11 mouse cellular contexts compared by ENCODE assay signal in the genomic region with DNA sequence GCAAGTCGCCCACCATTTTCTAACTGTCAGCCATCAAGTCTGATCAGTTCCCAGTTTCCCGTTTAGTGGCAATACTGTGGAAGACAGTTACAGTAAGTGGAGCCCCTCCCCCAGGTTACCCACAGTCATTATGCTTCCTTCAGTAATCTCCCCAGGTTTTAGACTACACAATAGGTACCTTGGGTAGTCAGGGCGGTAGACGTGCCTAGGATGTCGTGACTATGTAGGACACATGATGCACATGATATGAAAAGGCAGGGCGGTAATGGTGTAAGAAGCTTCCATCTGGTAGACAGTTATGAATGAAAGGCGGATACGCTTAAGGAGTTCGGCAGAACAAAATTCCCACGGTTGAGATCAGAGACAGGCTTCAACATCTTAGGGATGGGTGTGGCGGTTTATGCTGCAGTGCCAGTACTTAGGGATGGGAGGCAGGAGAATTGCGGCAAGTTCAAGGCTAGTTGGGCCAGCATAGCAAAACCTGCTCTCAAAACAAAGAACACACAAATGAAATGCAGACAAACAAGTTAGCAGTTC. TPM values are rescaled to one million over a fixed set of nuclear protein-coding genes. Genes with fewer than 3 reads are reported as not detected.
DNase-seq lines count a peak whose midpoint lies in the region; ATAC-seq and TF ChIP-seq lines count a peak whose summit lies in the region.
"Had no signal": no experiment of that assay in that cellular context is flagged by ENCODE, and none has a peak within 500 bp of the region (broad histone marks: within the 10 kb centered on the region; RNA-seq: fewer than 3 reads in every experiment).

No protein-coding gene starts in this region.

- TF ChIP-seq CTCF in heart, postnatal 0 days (IDR thresholded peaks at IDR 0.05; ENCODE audit: low read depth), result no peak
- TF ChIP-seq CTCF in midbrain, postnatal 0 days (IDR thresholded peaks at IDR 0.05), result no peak
- TF ChIP-seq CTCF in small intestine, adult 2 months (IDR thresholded peaks at IDR 0.05; ENCODE audit: extremely low read depth, insufficient read length, insufficient replicate concordance, low read depth, low read length), result no peak

- no peak overlapping the region for H3K4me3 ChIP-seq in heart, postnatal 0 days (ENCODE audit: low read depth, low read length)
- peak overlapping the region; percentile 34 for H3K4me3 ChIP-seq in midbrain, embryonic 10.5 days
- H3K4me3 ChIP-seq in midbrain, postnatal 0 days (ENCODE audit: low read depth, low read length), result no peak overlapping the region; the same call in 1 of the 2 replicates
- no peak overlapping the region for H3K4me3 ChIP-seq in forebrain, embryonic 13.5 days
- H3K4me3 ChIP-seq in small intestine, adult 2 months (ENCODE audit: low read depth, low read length), result no peak overlapping the region
- H3K4me3 ChIP-seq: megakaryocyte, embryonic 14.5 days had no signal

- H3K27me3 ChIP-seq in heart, postnatal 0 days (ENCODE audit: control insufficient read depth, insufficient read depth, low read length), result no peaks in the 10 kb centered on the region
- peaks cover 99% of the 10 kb centered on the region for H3K27me3 ChIP-seq in midbrain, embryonic 10.5 days (ENCODE audit: low read depth, poor library complexity, severe bottlenecking)
- H3K27me3 ChIP-seq in midbrain, postnatal 0 days (ENCODE audit: insufficient read depth, low read length), result peaks cover 4% of the 10 kb centered on the region; the same call in 1 of the 2 replicates
- 0 out of 2 replicates have a peak, but pooled peaks cover 3% of the 10 kb centered on the region for H3K27me3 ChIP-seq in forebrain, embryonic 13.5 days
- no peaks in the 10 kb centered on the region for H3K27me3 ChIP-seq in small intestine, adult 2 months (ENCODE audit: control insufficient read depth, insufficient read depth, low read length)

- 0 out of 2 replicates have a peak, but pooled peaks cover 6% of the 10 kb centered on the region for H3K9me3 ChIP-seq in heart, postnatal 0 days (replicated peaks; ENCODE audit: control insufficient read depth, low read length)
- H3K9me3 ChIP-seq in midbrain, embryonic 10.5 days (replicated peaks), result no peaks in the 10 kb centered on the region
- no peaks in the 10 kb centered on the region for H3K9me3 ChIP-seq in midbrain, postnatal 0 days (ENCODE audit: low read length)
- peaks cover 7% of the 10 kb centered on the region for H3K9me3 ChIP-seq in forebrain, embryonic 13.5 days (replicated peaks)

- intact Hi-C loops in heart, postnatal 36 days (cut with DNase I), result no loop called here
- intact Hi-C loops in left cerebral cortex, postnatal 36 days (cut with DNase I), result no loop called here

- no peak overlapping the region for H3K27ac ChIP-seq in heart, postnatal 0 days (ENCODE audit: low read depth)
- no peak overlapping the region for H3K27ac ChIP-seq in midbrain, embryonic 10.5 days (replicated peaks)
- no peak overlapping the region for H3K27ac ChIP-seq in midbrain, postnatal 0 days (ENCODE audit: low read depth, low read length)
- H3K27ac ChIP-seq in forebrain, embryonic 13.5 days, result no peak overlapping the region
- peak overlapping the region; percentile 16; the same call in 1 of the 2 replicates for H3K27ac ChIP-seq in small intestine, adult 2 months (ENCODE audit: insufficient read depth, low read depth, low read length)

- no peak for DNase-seq in heart, postnatal 0 days (ENCODE audit: low spot score)
- DNase-seq in heart, postnatal 36 days, result no peak
- DNase-seq in midbrain, embryonic 10.5 days (ENCODE audit: low spot score), result no peak
- DNase-seq in midbrain, postnatal 0 days (ENCODE audit: low spot score), result no peak
- DNase-seq in cerebellum, adult 9-11 months, result no peak
- DNase-seq in left cerebral cortex, postnatal 36 days (ENCODE audit: low spot score in 2 of 2), result no peak
- DNase-seq: embryo, embryonic 11 days; kidney, adult 9 months had no signal

- H3K4me2 ChIP-seq in heart, postnatal 0 days (ENCODE audit: low read depth, low read length), result peak overlapping the region; percentile 20
- H3K4me2 ChIP-seq in midbrain, postnatal 0 days (ENCODE audit: low read depth, low read length, poor library complexity, severe bottlenecking), result no peak overlapping the region
- H3K4me2 ChIP-seq in forebrain, embryonic 13.5 days, result no peak overlapping the region

- WGBS in heart, postnatal 0 days, result 73% methylated on average over 12 of the region's 12 CpGs
- WGBS in midbrain, embryonic 10.5 days, result 75% methylated on average over 12 of the region's 12 CpGs
- WGBS in midbrain, postnatal 0 days, result 66% methylated on average over 12 of the region's 12 CpGs
- 70% methylated on average over 12 of the region's 12 CpGs for WGBS in forebrain, embryonic 13.5 days
- WGBS in small intestine, adult 2 months, result 71% methylated on average over 12 of the region's 12 CpGs

- no peak for ATAC-seq in heart, postnatal 0 days (ENCODE audit: insufficient read depth, low read depth)
- no peak for ATAC-seq in midbrain, postnatal 0 days (ENCODE audit: low FRiP score)
- peak; percentile 38; the same call in 1 of the 2 replicates for ATAC-seq in forebrain, embryonic 13.5 days

- H3K36me3 ChIP-seq in heart, postnatal 0 days (replicated peaks; ENCODE audit: control insufficient read depth, insufficient read depth, low read length), result 0 out of 2 replicates have a peak, but pooled peaks cover 5% of the 10 kb centered on the region
- H3K36me3 ChIP-seq in midbrain, embryonic 10.5 days, result no peaks in the 10 kb centered on the region
- no peaks in the 10 kb centered on the region for H3K36me3 ChIP-seq in midbrain, postnatal 0 days (ENCODE audit: insufficient read depth, low read length)
- no peaks in the 10 kb centered on the region for H3K36me3 ChIP-seq in forebrain, embryonic 13.5 days (ENCODE audit: poor library complexity, severe bottlenecking)
- H3K36me3 ChIP-seq in small intestine, adult 2 months (ENCODE audit: control insufficient read depth, insufficient read depth, low read length), result peaks cover 4% of the 10 kb centered on the region

- no peak for TF ChIP-seq EP300 in heart, postnatal 0 days (IDR thresholded peaks at IDR 0.05; ENCODE audit: low read depth)

- H3K4me1 ChIP-seq in heart, postnatal 0 days (ENCODE audit: control insufficient read depth, insufficient read depth), result no peaks in the 10 kb centered on the region; the same call in 1 of the 2 replicates
- peaks cover 32% of the 10 kb centered on the region for H3K4me1 ChIP-seq in midbrain, embryonic 10.5 days
- H3K4me1 ChIP-seq in midbrain, postnatal 0 days (ENCODE audit: insufficient read depth, low read length), result no peaks in the 10 kb centered on the region
- H3K4me1 ChIP-seq in forebrain, embryonic 13.5 days, result peaks cover 17% of the 10 kb centered on the region
- H3K4me1 ChIP-seq in small intestine, adult 2 months (ENCODE audit: control insufficient read depth, insufficient read depth, insufficient read length, low read length), result peaks cover 8% of the 10 kb centered on the region; the same call in 1 of the 2 replicates
- H3K4me1 ChIP-seq: megakaryocyte, embryonic 14.5 days had no signal

- H3K9ac ChIP-seq in heart, postnatal 0 days (replicated peaks; ENCODE audit: low read depth, low read length), result no peak overlapping the region
- H3K9ac ChIP-seq in midbrain, postnatal 0 days (replicated peaks; ENCODE audit: low read length, poor library complexity, severe bottlenecking), result no peak overlapping the region
- no peak overlapping the region for H3K9ac ChIP-seq in forebrain, embryonic 13.5 days

- TF ChIP-seq POLR2A in small intestine, adult 2 months (IDR thresholded peaks at IDR 0.05; ENCODE audit: low read depth, low read length), result no peak

RNA-seq across cellular contexts. Expression of gene Kitl, which starts 15.6 kb away (rescaled TPM):
- total RNA-seq in heart, postnatal 0 days (2014; rRNA removed; ENCODE audit: low replicate concordance), result 18.5 and 20.3 TPM in 2 replicates
- 22.7 and 23.7 TPM in 2 replicates for polyA plus RNA-seq in heart, postnatal 0 days (2015; fragmentation: Nextera tagmentation; extraction: Ambion mirVana)
- total RNA-seq in heart, postnatal 36 days (2021), result 10 to 100 TPM; 60.9 to 70.1 TPM
- 10.5 and 11.9 TPM in 2 replicates for polyA plus RNA-seq in midbrain, embryonic 10.5 days (2016; fragmentation: Nextera tagmentation; extraction: Ambion mirVana)
- total RNA-seq in midbrain, postnatal 0 days (2014; rRNA removed), result 35.0 and 57.3 TPM in 2 replicates
- polyA plus RNA-seq in midbrain, postnatal 0 days (2015; fragmentation: Nextera tagmentation; extraction: Ambion mirVana), result 31.4 and 50.9 TPM in 2 replicates
- polyA plus RNA-seq in forebrain, embryonic 13.5 days (2015; fragmentation: Nextera tagmentation; extraction: Ambion mirVana), result 19.6 and 26.6 TPM in 2 replicates
- polyA plus RNA-seq in small intestine, adult 2 months (2012; rRNA removed), result 4.9 and 15.2 TPM in 2 replicates
- 10 to 100 TPM; 49.8 to 61.9 TPM for total RNA-seq in left cerebral cortex, postnatal 36 days (2021)
